Mouse (Mus musculus) retina, postnatal 1 day (tissue): ENCODE results near the gene Unc13b.
A peak's percentile ranks its signal among the peaks of the same experiment; 100 is the strongest.

Experiments used
- DNase-seq: peaks from one replicate; pipeline ENCODE4 v3.0.0-alpha.2; 2012

Gene Unc13b

DNA sequence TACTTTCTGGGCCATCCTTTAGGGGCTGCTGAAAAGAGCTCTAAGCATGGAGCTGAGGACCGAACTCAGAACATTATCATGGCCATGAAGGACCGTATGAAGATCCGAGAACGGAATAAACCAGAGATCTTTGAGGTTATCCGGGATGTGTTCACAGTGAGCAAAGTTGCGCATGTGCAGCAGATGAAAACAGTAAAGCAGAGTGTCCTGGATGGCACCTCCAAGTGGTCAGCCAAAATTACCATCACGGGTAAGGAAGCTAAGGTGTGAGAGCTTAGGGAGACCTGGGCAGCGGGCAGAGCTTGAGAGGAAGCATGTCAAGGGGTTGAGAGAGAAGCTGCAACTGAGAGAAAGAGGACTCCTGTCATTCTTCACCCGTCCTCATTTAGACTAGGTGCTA, 178.1 kb downstream of the Unc13b start:
- no peak for DNase-seq

DNA sequence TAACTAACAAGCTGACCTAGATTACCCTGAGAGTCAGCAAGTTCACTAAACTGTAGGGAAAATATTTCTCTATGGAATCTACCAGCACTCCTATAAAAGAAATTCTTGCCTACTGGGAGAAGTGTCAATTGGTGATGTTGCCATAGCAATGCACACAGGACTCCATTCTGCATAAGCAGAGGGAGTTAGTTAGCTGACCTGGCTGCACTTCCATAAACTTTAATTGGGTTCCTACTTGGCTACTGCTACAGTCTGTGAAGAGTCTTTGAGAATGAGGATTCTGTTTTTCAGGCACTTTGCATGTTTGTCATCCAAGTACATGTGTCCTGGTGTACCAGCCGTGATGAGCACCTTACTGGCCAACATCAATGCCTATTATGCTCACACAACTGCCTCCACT, 182.0 kb downstream of the Unc13b start:
- DNase-seq, result no peak

DNA sequence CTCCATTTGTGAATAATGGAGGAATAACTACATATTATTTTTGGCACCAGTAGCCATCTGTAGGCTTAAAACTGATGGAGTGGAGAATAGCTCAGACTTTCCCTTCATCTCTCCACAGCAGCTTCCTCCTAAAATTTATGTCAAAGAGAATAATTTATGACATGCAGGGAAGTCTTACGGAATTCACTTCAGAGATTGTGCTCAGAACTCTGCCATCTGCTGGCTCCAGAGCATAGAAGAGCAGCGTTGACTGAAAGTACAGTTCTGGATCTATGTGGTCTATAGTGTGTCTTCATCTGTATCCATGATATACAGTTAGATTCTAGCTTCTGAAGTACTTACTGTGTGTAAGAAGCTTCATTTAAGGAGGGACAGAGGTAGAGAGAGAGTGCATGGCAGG, 185.3 kb downstream of the Unc13b start:
- DNase-seq, result peak; percentile 29

DNA sequence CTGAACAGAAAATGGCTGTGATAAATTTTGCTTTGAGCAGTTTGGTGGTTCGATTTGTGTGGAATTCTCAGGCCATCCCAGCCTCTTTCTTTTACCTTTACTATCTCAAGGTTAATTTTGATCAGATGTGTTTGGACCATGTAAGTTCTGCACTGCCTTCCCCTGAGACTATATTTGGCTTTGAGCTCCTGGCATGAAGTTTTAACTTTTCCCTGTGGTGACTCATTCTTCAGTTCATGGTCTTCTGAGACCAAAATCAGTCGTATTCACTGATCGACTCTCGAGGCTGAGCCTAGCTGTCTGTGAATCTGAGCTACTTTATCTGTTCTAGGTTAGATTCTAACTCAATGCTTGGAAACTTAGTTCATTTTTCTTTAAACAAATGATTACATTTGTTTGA, 187.0 kb downstream of the Unc13b start:
- no peak for DNase-seq

DNA sequence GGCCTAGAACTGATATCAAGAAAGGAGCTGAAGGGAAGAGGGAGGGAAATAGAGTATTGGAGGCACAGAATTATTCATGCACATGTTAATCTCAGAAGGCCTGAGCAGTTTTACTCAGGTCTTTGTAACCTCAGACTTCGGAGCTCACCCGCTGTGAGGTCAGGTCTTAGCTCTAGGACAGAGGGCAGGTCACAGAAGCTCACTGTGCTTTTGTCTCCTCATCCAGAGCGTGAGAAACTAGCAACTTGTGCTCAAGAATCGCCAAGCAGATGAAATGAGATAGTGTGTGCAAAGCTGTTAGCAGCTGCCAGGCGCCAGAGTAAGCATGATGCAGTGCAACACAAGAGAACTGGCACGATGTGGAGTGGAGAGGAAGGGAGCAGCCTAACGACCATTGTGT, 189.3 kb downstream of the Unc13b start:
- peak; percentile 62 for DNase-seq

DNA sequence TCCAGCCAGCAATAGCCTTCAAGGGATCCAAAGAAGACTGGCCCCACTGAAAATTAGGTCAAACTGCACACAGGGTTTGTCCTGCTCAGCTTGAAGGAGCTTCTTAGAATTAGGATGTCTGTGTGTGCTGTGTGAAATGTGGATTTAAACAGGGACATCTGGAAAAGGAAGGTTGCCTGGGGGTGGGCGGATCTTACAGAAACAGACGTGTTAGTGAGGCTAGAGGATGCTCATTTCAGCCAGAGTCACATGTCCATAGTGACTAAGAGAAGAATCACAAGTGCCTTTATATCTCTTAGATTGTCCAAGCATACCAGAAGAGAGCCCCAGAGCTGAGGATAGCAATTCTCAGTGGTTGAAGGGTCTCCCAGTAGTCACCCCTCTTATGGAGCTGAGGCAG, 190.2 kb downstream of the Unc13b start:
- DNase-seq, result peak; percentile 32

DNA sequence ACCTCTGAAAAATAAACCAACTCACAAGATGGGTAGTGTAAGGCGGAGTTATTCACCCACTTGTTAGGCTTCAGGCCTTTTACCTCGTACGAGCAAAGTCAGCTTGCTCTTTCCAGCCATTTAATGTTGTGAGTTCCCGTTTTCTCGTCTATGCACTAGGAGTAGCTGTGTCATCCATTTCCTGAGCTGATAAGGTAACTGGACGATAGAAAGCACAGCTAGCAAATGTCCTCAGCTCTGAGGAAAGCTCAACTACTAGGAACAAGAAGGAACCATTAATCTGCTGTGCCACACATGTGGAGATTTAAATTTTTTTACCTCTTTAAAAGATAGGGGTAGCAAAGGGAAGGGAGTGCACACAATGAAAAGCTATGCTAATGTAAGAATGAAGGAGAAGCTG, 192.5 kb downstream of the Unc13b start:
- no peak for DNase-seq

DNA sequence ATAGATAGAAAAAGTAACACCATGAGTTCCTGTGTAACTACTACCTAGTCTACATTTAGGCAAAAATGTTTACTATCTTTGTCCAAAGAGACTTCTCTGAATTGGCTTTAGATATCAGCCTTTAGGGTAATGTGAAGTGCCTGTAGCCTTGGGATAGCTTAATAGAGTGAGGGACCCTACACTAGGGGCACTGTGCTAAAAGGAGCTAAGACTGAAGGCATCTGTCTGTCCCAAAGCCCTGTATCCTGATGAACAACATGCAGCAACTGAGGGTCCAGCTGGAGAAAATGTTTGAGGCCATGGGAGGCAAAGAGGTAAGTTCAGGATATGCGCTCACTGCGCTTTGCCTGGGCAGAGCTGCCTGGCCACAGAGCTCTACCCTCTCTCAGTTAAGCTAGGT, 198.3 kb downstream of the Unc13b start:
- no peak for DNase-seq

DNA sequence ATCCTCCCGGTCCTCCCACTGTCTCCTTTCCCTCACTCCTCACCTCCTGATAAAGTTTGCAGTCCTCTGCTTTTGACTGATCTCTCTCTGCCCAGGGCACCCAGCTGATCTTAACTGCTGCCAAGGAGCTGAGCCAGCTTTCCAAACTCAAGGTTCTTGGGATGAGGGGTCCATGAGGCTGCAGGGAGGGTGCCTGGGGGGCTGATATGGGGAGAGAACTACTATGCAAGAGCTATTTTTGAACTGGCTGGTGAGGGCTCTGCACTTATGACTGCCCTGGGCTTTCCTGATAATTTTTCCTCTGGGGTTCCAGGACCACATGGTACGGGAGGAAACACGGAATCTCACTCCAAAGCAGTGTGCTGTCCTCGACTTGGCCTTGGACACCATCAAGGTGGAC, 199.8 kb downstream of the Unc13b start:
- DNase-seq, result no peak

DNA sequence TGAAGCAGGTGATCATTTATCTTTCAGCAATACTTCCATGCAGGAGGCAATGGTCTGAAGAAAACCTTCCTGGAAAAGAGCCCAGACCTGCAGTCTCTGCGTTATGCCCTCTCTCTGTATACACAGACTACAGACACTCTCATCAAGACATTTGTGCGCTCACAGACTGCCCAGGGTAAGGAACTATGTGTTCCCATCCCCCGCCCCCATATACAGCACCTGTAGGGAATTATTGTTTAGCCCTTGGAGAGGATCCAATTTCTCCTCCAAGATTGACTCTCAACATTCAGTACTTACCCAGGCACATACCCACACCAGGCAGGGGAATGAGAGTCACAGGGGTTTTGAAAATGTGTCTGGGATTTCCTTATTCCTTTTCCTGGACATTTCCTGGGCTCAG, 200.7 kb downstream of the Unc13b start:
- DNase-seq, result no peak

DNA sequence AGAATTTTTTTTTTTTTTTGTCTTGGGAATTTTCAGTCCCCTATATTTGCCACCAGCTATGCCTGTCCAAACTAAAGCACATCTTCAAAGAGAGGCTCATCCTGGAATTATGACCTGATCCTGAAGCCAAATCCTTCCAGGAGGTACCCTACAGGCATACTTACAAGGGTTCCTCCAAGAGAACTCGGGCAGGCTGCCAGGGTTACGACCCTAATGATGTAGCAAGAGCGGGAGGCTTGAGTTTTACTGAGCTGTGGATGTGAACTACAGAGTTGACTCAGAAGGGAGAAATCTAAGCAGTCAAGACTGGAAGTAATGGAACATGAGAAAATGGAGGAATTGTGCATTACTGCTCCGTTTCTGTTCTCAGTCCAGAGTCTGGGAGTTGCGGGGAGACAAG, 201.3 kb downstream of the Unc13b start:
- no peak for DNase-seq

DNA sequence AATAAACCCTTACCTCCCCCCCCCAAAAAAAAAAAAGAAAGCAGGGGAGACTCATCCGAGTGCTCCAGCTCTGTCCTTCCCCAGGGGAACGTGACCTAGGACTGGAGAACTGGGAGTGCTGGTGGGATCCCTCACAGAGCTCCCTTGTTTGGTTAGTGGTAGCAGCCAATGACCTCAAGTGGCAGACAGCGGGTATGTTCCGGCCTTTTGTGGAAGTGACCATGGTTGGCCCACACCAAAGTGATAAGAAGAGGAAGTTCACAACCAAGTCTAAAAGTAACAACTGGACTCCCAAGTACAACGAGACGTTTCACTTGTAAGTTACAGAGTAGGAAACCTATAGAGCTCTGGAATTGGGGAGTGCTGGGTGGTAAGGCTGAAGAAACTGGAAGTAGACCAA, 204.1 kb downstream of the Unc13b start:
- DNase-seq, result no peak

DNA sequence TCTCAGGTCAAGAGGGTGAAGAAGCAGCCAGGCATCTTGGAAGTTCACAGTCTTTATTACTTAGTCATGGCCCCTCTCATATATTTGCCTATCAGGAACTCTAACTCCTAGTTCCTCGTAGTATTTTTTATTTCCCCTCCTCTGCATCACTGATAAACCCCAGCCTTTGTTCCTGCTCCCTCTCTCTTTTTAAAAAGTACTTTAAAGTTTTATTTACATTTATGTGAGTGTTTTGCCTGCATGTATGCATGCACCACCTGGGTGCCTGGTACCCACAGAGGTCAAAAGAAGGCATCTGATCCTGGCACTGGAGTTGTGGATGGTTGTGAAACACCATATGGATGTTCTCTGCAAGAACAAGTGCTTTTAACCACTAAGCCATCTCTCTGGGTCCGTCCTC, 207.4 kb downstream of the Unc13b start:
- no peak for DNase-seq

DNA sequence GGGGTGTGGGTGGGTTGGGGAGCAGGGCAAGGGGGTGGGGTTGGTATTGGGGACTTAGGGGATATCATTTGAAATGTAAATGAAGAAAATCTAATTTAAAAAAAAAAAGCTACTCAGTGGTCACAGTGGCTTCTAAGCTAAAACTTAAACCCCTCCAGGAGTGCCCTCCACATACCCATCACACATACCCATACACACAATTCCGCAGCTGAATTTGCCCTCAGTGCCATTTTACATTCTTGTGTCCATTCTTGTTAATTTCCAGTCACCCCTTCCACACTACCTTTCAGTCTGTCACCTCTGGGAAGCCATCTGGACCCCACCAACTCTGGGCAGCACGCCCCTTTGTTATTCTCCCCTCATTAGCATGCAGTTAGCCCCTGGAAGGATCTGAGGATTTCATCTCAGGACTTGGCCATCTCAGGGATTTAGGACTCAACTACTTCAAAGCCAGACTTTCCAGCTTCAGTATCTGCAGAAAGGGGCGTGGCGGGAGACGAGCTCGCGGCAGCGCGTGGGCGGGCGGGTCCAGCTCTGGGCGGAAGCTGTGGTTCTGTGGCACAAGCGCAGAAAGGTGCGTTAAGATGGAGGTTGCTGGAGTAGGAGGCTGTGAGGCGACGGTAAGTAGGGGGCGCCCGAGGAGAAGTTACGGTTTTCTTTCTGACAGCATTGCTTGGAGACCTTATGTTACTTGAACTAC, 208.0 kb downstream of the Unc13b start, which contains the start of gene Atp8b5:
Gene Atp8b5 (plus strand): TSS at position 537 of the 700 bp plus-strand sequence.
- peak; percentile 86 for DNase-seq

DNA sequence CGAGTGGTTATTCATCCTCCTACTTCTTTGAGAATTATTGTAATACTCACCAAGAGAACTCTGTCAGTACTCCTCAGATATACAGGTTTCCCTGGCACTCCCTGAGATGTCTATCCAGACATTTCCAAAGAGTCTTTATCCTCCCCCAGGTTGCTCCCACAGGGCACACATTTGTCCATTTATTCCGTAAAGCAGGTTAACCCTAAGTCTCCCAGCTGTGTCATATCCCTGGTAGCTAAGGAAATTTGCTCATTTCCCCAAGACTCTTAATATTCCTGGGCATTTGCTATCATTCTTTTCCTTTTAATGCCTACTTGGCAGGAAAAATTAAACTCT, 208.5 kb downstream of the Unc13b start:
- DNase-seq, result no peak

DNA sequence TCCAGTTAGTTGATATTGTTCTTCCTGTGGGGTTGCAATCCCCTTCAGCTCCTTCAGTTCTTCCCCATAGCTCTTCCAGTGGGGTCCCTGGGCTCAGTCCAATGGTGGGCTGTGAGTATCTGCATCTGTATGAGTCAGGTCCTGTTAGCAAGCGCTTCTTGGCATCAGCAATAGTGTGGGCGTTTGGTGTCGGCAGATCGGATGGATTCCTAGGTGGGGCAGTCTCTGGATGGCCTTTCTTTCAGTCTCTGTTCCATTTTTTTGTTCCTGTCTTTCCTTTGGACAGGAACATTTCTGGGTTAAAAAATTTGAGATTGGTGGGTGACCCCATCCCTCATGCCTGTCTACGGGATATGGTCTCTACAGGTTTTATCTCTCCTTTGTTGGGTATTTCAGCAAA, 226.7 kb downstream of the Unc13b start:
- no peak for DNase-seq

DNA sequence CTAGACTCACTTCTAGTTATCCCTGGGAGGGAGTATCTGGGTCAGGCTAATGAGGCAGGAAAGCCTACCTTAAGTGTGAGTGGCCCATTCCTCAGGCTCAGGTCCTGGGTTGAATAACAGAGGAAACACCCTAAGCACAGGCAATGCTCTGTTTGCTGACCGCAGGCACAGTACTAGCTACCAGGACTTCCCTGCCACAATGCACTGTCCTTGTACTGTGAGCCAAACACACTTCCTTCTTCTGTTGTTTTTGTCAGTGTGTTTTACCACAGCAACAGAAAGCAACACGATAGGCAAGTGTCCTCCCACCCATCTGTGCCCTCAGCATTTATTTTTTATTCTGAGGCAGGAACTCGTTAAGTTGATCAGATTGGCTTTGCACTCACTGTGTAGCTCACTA, 228.6 kb downstream of the Unc13b start:
- DNase-seq, result no peak

DNA sequence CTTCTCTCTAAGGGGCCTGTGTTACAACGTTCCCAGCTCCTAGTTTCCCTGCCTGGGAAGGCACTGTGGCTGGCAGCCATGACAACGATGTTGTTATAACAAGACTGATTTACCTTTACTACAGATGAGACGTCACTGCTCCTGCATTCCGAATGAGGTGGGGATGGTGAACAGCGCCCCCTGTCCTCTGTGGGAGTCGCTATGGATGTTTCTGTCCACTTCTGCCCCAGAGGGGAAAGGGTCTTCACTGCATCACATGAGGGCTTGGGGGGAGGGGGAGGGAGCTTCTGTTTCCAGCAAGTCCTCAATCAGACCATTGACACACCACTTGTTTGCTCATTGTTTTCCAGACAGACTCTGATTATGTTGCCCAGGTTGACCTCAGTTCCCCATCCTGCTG, 235.2 kb downstream of the Unc13b start:
- DNase-seq, result peak; percentile 62

DNA sequence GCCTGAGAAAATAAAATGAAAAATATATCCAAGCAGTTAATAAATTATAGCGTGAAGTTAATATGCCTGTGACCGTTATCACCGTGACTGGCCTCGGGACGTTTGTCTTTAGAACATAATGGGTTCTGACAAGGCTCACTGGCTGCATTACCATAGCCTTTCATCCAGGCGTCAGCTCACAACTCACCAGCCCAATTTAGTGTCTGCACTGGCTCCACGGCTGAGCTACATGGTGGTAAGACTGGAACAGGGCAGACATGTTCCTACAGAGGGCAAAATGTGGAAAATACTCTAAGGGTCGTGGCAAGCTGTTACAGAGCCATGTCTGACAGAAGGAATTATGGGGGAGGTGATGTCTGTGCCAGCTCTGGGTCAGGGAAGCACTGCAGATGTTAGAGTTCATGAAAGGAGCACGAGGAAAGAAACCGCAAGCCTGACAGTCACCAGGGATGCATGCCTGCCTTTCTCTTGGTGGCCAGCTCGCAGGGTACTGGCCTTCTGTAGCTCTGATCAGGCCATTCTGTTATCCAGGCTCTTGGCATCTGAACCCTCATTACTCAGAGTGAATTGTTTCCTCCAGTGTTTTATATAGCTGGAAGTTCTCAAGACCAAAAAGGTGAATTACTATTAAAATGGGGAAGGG, 251.1 kb downstream of the Unc13b start:
- DNase-seq, result peak; percentile 76
